Mouse (Mus musculus) lung, postnatal 10 days (tissue): ENCODE data around the gene Mrps27.

Source experiments
- DNase-seq: peaks from one replicate; pipeline ENCODE4 v3.0.0; 2021

The Mrps27 gene

GRCm38 (mm10) chr13:99391417-99391816, 46.8 kb downstream of the Mrps27 start:
- peak; percentile 45 for DNase-seq

GRCm38 (mm10) chr13:99393128-99393527, 48.5 kb downstream of the Mrps27 start:
- no peak for DNase-seq

- DNase-seq = no peak
These were observed 50.1 kb downstream of the Mrps27 start for GRCm38 (mm10) chr13:99394694-99395093.

- no peak for DNase-seq
These were observed 50.9 kb downstream of the Mrps27 start for GRCm38 (mm10) chr13:99395531-99395930.

- DNase-seq = no peak
These were observed 52.6 kb downstream of the Mrps27 start for GRCm38 (mm10) chr13:99397228-99397627.

GRCm38 (mm10) chr13:99398149-99398701, 53.6 kb downstream of the Mrps27 start:
- DNase-seq = peak; percentile 75

GRCm38 (mm10) chr13:99399373-99399772, 54.8 kb downstream of the Mrps27 start:
- no peak for DNase-seq

- DNase-seq = no peak
These were observed 64.6 kb downstream of the Mrps27 start for GRCm38 (mm10) chr13:99409216-99409615.

- no peak for DNase-seq
These were observed 66.3 kb downstream of the Mrps27 start for GRCm38 (mm10) chr13:99410611-99411515.

- no peak for DNase-seq
These were observed 67.2 kb downstream of the Mrps27 start for GRCm38 (mm10) chr13:99411761-99412160.

GRCm38 (mm10) chr13:99412477-99413080, 68.0 kb downstream of the Mrps27 start:
- DNase-seq = peak; percentile 58

- no peak for DNase-seq
These were observed 69.1 kb downstream of the Mrps27 start for GRCm38 (mm10) chr13:99413481-99414351.

GRCm38 (mm10) chr13:99414352-99414742, 69.8 kb downstream of the Mrps27 start:
- no peak for DNase-seq

GRCm38 (mm10) chr13:99416601-99417000, 72.0 kb downstream of the Mrps27 start:
- DNase-seq = no peak

GRCm38 (mm10) chr13:99423581-99423980, 79.0 kb downstream of the Mrps27 start:
- no peak for DNase-seq

GRCm38 (mm10) chr13:99433068-99434008, 88.8 kb downstream of the Mrps27 start:
- DNase-seq = peak; percentile 20

GRCm38 (mm10) chr13:99434494-99434893, 89.9 kb downstream of the Mrps27 start:
- peak; percentile 35 for DNase-seq

- DNase-seq = no peak
These were observed 92.5 kb downstream of the Mrps27 start for GRCm38 (mm10) chr13:99437051-99437450.

- no peak for DNase-seq
These were observed 94.8 kb downstream of the Mrps27 start for GRCm38 (mm10) chr13:99439357-99439756.

GRCm38 (mm10) chr13:99440228-99440627, 95.6 kb downstream of the Mrps27 start:
- no peak for DNase-seq

- DNase-seq = no peak
These were observed 97.3 kb downstream of the Mrps27 start for GRCm38 (mm10) chr13:99441700-99442433.
